Comparison of ENCODE assay signal across 8 mouse cellular contexts in genomic region chr9:121477305-121477911, GRCm38 (mm10). TPM values are rescaled to one million over a fixed set of nuclear protein-coding genes. Genes with fewer than 3 reads are reported as not detected.
A peak's percentile ranks its signal among the peaks of the same experiment; 100 is the strongest.
DNase-seq lines count a peak whose midpoint lies in the region; ATAC-seq and TF ChIP-seq lines count a peak whose summit lies in the region.

No protein-coding gene starts in this region.

- H3K9ac ChIP-seq in intestine, postnatal 0 days (ENCODE audit: low read depth, low read length), result no peak overlapping the region
- H3K9ac ChIP-seq in limb, embryonic 12.5 days (replicated peaks), result no peak overlapping the region
- H3K9ac ChIP-seq in midbrain, embryonic 15.5 days, result no peak overlapping the region; the same call in 1 of the 2 replicates

- no peaks in the 10 kb centered on the region for H3K9me3 ChIP-seq in intestine, postnatal 0 days (ENCODE audit: control insufficient read depth)
- no peaks in the 10 kb centered on the region for H3K9me3 ChIP-seq in limb, embryonic 12.5 days
- no peaks in the 10 kb centered on the region for H3K9me3 ChIP-seq in midbrain, embryonic 15.5 days

- WGBS in intestine, postnatal 0 days, result 16% methylated on average over 15 of the region's 15 CpGs
- WGBS in limb, embryonic 12.5 days, result 17% methylated on average over 15 of the region's 15 CpGs
- WGBS in midbrain, embryonic 15.5 days, result 10% methylated on average over 15 of the region's 15 CpGs

- peaks cover 23% of the 10 kb centered on the region for H3K36me3 ChIP-seq in intestine, postnatal 0 days (ENCODE audit: control insufficient read depth, insufficient read depth)
- peaks cover 6% of the 10 kb centered on the region; the same call in 1 of the 2 replicates for H3K36me3 ChIP-seq in limb, embryonic 12.5 days
- H3K36me3 ChIP-seq in midbrain, embryonic 15.5 days (replicated peaks), result peaks cover 6% of the 10 kb centered on the region; the same call in 1 of the 2 replicates

- peak; percentile 83 for TF ChIP-seq CTCF in cortical plate, adult 2 months (IDR thresholded peaks at IDR 0.05; ENCODE audit: extremely low read depth, insufficient read depth, low read length)
- TF ChIP-seq CTCF in intestine, postnatal 0 days (IDR thresholded peaks at IDR 0.05; ENCODE audit: low read depth), result peak; percentile 88

- peak; percentile 46; the same call in 1 of the 2 replicates for ATAC-seq in intestine, postnatal 0 days
- no peak for ATAC-seq in limb, embryonic 12.5 days (ENCODE audit: insufficient number of reproducible peaks, insufficient read depth, low FRiP score, low TSS enrichment, low read depth)
- ATAC-seq in midbrain, embryonic 15.5 days (replicated peaks), result peak; percentile 69

- peak overlapping the region; percentile 51 for H3K4me2 ChIP-seq in intestine, postnatal 0 days (replicated peaks; ENCODE audit: low read depth)
- peak overlapping the region; percentile 39 for H3K4me2 ChIP-seq in limb, embryonic 12.5 days
- H3K4me2 ChIP-seq in midbrain, embryonic 15.5 days, result peak overlapping the region; percentile 37

- H3K4me3 ChIP-seq in cortical plate, adult 2 months (ENCODE audit: insufficient read depth, low read length), result no peak overlapping the region
- no peak overlapping the region for H3K4me3 ChIP-seq in intestine, postnatal 0 days (ENCODE audit: low read depth, low read length)
- no peak overlapping the region for H3K4me3 ChIP-seq in limb, embryonic 12.5 days (replicated peaks)
- no peak overlapping the region for H3K4me3 ChIP-seq in midbrain, embryonic 15.5 days

- TF ChIP-seq POLR2A in cortical plate, adult 2 months (IDR thresholded peaks at IDR 0.05; ENCODE audit: extremely low read depth, insufficient read depth, low read length), result no peak

- no peak overlapping the region for H3K27ac ChIP-seq in cortical plate, adult 2 months (ENCODE audit: insufficient read depth, low read length)
- no peak overlapping the region for H3K27ac ChIP-seq in intestine, postnatal 0 days (ENCODE audit: low read depth, low read length)
- H3K27ac ChIP-seq in limb, embryonic 12.5 days, result no peak overlapping the region
- H3K27ac ChIP-seq in midbrain, embryonic 15.5 days, result no peak overlapping the region

- intact Hi-C loops in gastrocnemius, postnatal 36 days (cut with DNase I), result loop anchor here (5.0 kb wide), 1 partner anchor 200 kb away; no protein-coding TSS in a partner anchor

- H3K27me3 ChIP-seq in intestine, postnatal 0 days (replicated peaks; ENCODE audit: control insufficient read depth, insufficient read depth, low read length), result no peaks in the 10 kb centered on the region
- H3K27me3 ChIP-seq in limb, embryonic 12.5 days, result no peaks in the 10 kb centered on the region
- no peaks in the 10 kb centered on the region for H3K27me3 ChIP-seq in midbrain, embryonic 15.5 days (replicated peaks)

- H3K4me1 ChIP-seq in cortical plate, adult 2 months (ENCODE audit: control insufficient read depth, insufficient read depth, low read length), result no peaks in the 10 kb centered on the region
- H3K4me1 ChIP-seq in intestine, postnatal 0 days (replicated peaks; ENCODE audit: control insufficient read depth, insufficient read depth, low read length), result 0 out of 2 replicates have a peak, but pooled peaks cover 3% of the 10 kb centered on the region
- 0 out of 2 replicates have a peak, but pooled peaks cover 6% of the 10 kb centered on the region for H3K4me1 ChIP-seq in limb, embryonic 12.5 days (replicated peaks)
- peaks cover 6% of the 10 kb centered on the region for H3K4me1 ChIP-seq in midbrain, embryonic 15.5 days

- peak; percentile 54 for DNase-seq in 3134 (ENCODE audit: extremely low read depth, insufficient read length, low spot score)
- DNase-seq in adipocyte (ENCODE audit: low spot score), result peak; percentile 79
- DNase-seq in gastrocnemius, postnatal 36 days, result peak; percentile 55 to 56
- peak; percentile 52 to 83 for DNase-seq in spleen, postnatal 4 days (ENCODE audit: low spot score in 2 of 2)

RNA-seq across cellular contexts. Expression of gene Cck, which starts 18.1 kb away (rescaled TPM):
- 1,499 and 1,678 TPM in 2 replicates for polyA plus RNA-seq in cortical plate, adult 2 months (2012; rRNA removed)
- 1 to 10 TPM in 1 of 2 experiments, under 1 TPM in 1; 0.43 to 1.2 TPM for total RNA-seq in gastrocnemius, postnatal 36 days (2021)
- 88.5 and 92.1 TPM in 2 replicates for polyA plus RNA-seq in intestine, postnatal 0 days (2015; fragmentation: Nextera tagmentation; extraction: Ambion mirVana)
- 0.64 TPM in 1 of 2 replicates, not detected in the other for polyA plus RNA-seq in limb, embryonic 12.5 days (2016; fragmentation: Nextera tagmentation; extraction: Ambion mirVana)
- 26.2 and 32.5 TPM in 2 replicates for polyA plus RNA-seq in midbrain, embryonic 15.5 days (2015; fragmentation: Nextera tagmentation; extraction: Ambion mirVana)

Comparison
In these comparisons a context has a peak if more than half of its experiments do, and no peak if none do; other contexts are left out.
1. RNA of gene Cck, which starts 18.1 kb away (polyA plus RNA-seq): 1,499 to 1,678 TPM in cortical plate, adult 2 months, 88.5 to 92.1 TPM in intestine, postnatal 0 days and 26.2 to 32.5 TPM in midbrain, embryonic 15.5 days; 0.64 TPM in limb, embryonic 12.5 days; every median in the first group is over 10 times any median in the second.
2. Peak in every context shown above with its lines, with median percentiles within 50 percentile points of each other: DNase-seq and H3K4me2 ChIP-seq.